Mouse (Mus musculus): ENCODE data around the gene Scel. TPM values are rescaled to one million over a fixed set of nuclear protein-coding genes. Genes with fewer than 3 reads are reported as not detected.

The Scel gene
- total RNA-seq, 1 experiment from 2014 or later, result not detected

DNA sequence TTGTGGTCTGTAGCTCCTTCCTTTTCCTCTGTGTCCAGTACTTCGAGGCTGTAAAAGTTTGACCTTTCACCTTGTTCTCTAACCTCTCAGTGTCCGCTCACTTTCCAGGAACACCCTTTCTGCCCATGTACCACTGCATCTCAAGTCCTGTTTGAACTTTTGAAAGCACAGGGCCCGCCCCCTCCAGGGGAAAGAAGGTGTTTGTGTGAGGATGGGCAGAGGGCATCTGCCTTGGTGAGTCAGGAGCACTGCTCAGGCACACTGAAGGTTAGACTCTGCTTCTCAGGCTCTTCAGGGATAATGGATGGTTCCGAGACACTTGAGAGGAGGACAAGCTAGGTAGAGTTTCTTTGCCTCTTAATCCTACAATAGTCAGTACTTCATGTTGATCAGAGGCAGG lies 144.7 kb downstream of the Scel start:
- no peak for ATAC-seq (replicated peaks in 1 of 2; ENCODE audit: insufficient read depth in 1 of 2, low FRiP score in 2 of 2, low TSS enrichment in 1 of 2, low read depth in 1 of 2, poor library complexity in 2 of 2, severe bottlenecking in 2 of 2)

Other genes starting within 250 kb of the Scel start
- gene Mycbp2, start 166.5 kb upstream of the Scel start, total RNA-seq (2017), result 82.5 and 100 TPM in 2 replicates
- 29.7 and 36.6 TPM in 2 replicates for gene Slain1, start 136.9 kb downstream of the Scel start, total RNA-seq (2017)